Comparison of ENCODE assay signal across 8 mouse cellular contexts in genomic region chr8:105852146-105852729, GRCm38 (mm10). TPM values are rescaled to one million over a fixed set of nuclear protein-coding genes. Genes with fewer than 3 reads are reported as not detected.
A peak's percentile ranks its signal among the peaks of the same experiment; 100 is the strongest.
DNase-seq lines count a peak whose midpoint lies in the region; ATAC-seq and TF ChIP-seq lines count a peak whose summit lies in the region.

No protein-coding gene starts in this region.

- H3K9me3 ChIP-seq in lung, embryonic 15.5 days: no peaks in the 10 kb centered on the region
- H3K9me3 ChIP-seq in limb, embryonic 13.5 days: no peaks in the 10 kb centered on the region
- no peaks in the 10 kb centered on the region for H3K9me3 ChIP-seq in stomach, embryonic 14.5 days (ENCODE audit: control insufficient read depth, low read depth, low read length)

- ATAC-seq in lung, embryonic 15.5 days (ENCODE audit: borderline replicate concordance, extremely low read depth, low FRiP score, low TSS enrichment): no peak
- no peak for ATAC-seq in limb, embryonic 13.5 days (ENCODE audit: low FRiP score, low read depth)
- ATAC-seq in stomach, embryonic 14.5 days (ENCODE audit: insufficient number of reproducible peaks, insufficient read depth, low FRiP score, low read depth): no peak

- DNase-seq in cerebellum, adult 2 months: peak in 1 of 2 experiments; percentile 32
- DNase-seq in cerebellum, adult 18-20 months: no peak
- no peak for DNase-seq in lung, postnatal 10 days
- no peak for DNase-seq in urinary bladder, postnatal 10 days (ENCODE audit: low spot score)
- no peak for DNase-seq in ovary, postnatal 14 days (ENCODE audit: low spot score)

- H3K27me3 ChIP-seq in cerebellum, adult 2 months (ENCODE audit: control insufficient read depth, insufficient read depth, low read length): no peaks in the 10 kb centered on the region
- H3K27me3 ChIP-seq in lung, embryonic 15.5 days: no peaks in the 10 kb centered on the region
- no peaks in the 10 kb centered on the region for H3K27me3 ChIP-seq in limb, embryonic 13.5 days
- no peaks in the 10 kb centered on the region for H3K27me3 ChIP-seq in stomach, embryonic 14.5 days (ENCODE audit: control insufficient read depth, insufficient read depth, low read length)

- H3K4me3 ChIP-seq in cerebellum, adult 2 months (replicated peaks; ENCODE audit: insufficient read depth, low read depth, low read length): peak overlapping the region; percentile 69
- peak overlapping the region; percentile 75; the same call in 1 of the 2 replicates for H3K4me3 ChIP-seq in lung, embryonic 15.5 days
- peak overlapping the region; percentile 76; the same call in 1 of the 2 replicates for H3K4me3 ChIP-seq in limb, embryonic 13.5 days
- peak overlapping the region; percentile 53; the same call in 1 of the 2 replicates for H3K4me3 ChIP-seq in stomach, embryonic 14.5 days (ENCODE audit: low read depth, low read length)

- H3K36me3 ChIP-seq in lung, embryonic 15.5 days: peaks cover 22% of the 10 kb centered on the region
- H3K36me3 ChIP-seq in limb, embryonic 13.5 days: peaks cover 26% of the 10 kb centered on the region
- H3K36me3 ChIP-seq in stomach, embryonic 14.5 days (ENCODE audit: control insufficient read depth, insufficient read depth, low read length): peaks cover 12% of the 10 kb centered on the region

- H3K4me1 ChIP-seq in cerebellum, adult 2 months (ENCODE audit: control insufficient read depth, insufficient read depth, low read length): no peaks in the 10 kb centered on the region
- H3K4me1 ChIP-seq in lung, embryonic 15.5 days: peaks cover 25% of the 10 kb centered on the region
- peaks cover 27% of the 10 kb centered on the region for H3K4me1 ChIP-seq in limb, embryonic 13.5 days
- H3K4me1 ChIP-seq in stomach, embryonic 14.5 days (ENCODE audit: control insufficient read depth, insufficient read depth, low read length): peaks cover 19% of the 10 kb centered on the region

- no peak for TF ChIP-seq CTCF in cerebellum, adult 2 months (IDR thresholded peaks at IDR 0.05; ENCODE audit: borderline replicate concordance, insufficient read depth, low read depth, low read length)

- WGBS in cerebellum, adult 2 months: 81% methylated on average over 12 of the region's 12 CpGs
- WGBS in lung, embryonic 15.5 days: 78% methylated on average over 12 of the region's 12 CpGs
- 83% methylated on average over 12 of the region's 12 CpGs for WGBS in limb, embryonic 13.5 days
- 78% methylated on average over 12 of the region's 12 CpGs for WGBS in stomach, embryonic 14.5 days

- no peak overlapping the region for H3K9ac ChIP-seq in lung, embryonic 15.5 days
- no peak overlapping the region for H3K9ac ChIP-seq in limb, embryonic 13.5 days
- no peak overlapping the region for H3K9ac ChIP-seq in stomach, embryonic 14.5 days (replicated peaks; ENCODE audit: low read depth, low read length)

- TF ChIP-seq POLR2A in cerebellum, adult 2 months (IDR thresholded peaks at IDR 0.05; ENCODE audit: borderline replicate concordance, insufficient read depth, low read length): no peak

- peak overlapping the region; percentile 73; the same call in 1 of the 2 replicates for H3K4me2 ChIP-seq in lung, embryonic 15.5 days
- H3K4me2 ChIP-seq in limb, embryonic 13.5 days (replicated peaks): peak overlapping the region; percentile 70; the same call in 1 of the 2 replicates
- no peak overlapping the region for H3K4me2 ChIP-seq in stomach, embryonic 14.5 days (replicated peaks; ENCODE audit: low read depth, low read length)

- H3K27ac ChIP-seq in cerebellum, adult 2 months (ENCODE audit: insufficient read depth, low read length): no peak overlapping the region
- H3K27ac ChIP-seq in lung, embryonic 15.5 days: no peak overlapping the region
- no peak overlapping the region for H3K27ac ChIP-seq in limb, embryonic 13.5 days
- no peak overlapping the region for H3K27ac ChIP-seq in stomach, embryonic 14.5 days (ENCODE audit: low read length)

RNA-seq across cellular contexts. Expression of gene Cenpt, which starts 0.8 kb away (rescaled TPM):
- 27.8 and 30.8 TPM in 2 replicates for polyA plus RNA-seq in cerebellum, adult 2 months (2012; rRNA removed)
- polyA plus RNA-seq in lung, embryonic 15.5 days (2015; fragmentation: Nextera tagmentation; extraction: Ambion mirVana): 45.2 and 45.4 TPM in 2 replicates
- polyA plus RNA-seq in limb, embryonic 13.5 days (2015; fragmentation: Nextera tagmentation; extraction: Ambion mirVana): 52.1 and 54.6 TPM in 2 replicates
- 47.2 and 52.3 TPM in 2 replicates for polyA plus RNA-seq in stomach, embryonic 14.5 days (2014; fragmentation: Nextera tagmentation; extraction: Ambion mirVana)

RNA-seq across cellular contexts. Expression of gene Thap11, which starts 2.7 kb away (rescaled TPM):
- polyA plus RNA-seq in cerebellum, adult 2 months (2012; rRNA removed): 52.0 and 53.5 TPM in 2 replicates
- polyA plus RNA-seq in lung, embryonic 15.5 days (2015; fragmentation: Nextera tagmentation; extraction: Ambion mirVana): 67.9 and 68.2 TPM in 2 replicates
- 79.0 and 83.0 TPM in 2 replicates for polyA plus RNA-seq in limb, embryonic 13.5 days (2015; fragmentation: Nextera tagmentation; extraction: Ambion mirVana)
- 51.4 and 56.4 TPM in 2 replicates for polyA plus RNA-seq in stomach, embryonic 14.5 days (2014; fragmentation: Nextera tagmentation; extraction: Ambion mirVana)

RNA-seq across cellular contexts. Expression of gene Nutf2, which starts 8.1 kb away (rescaled TPM):
- polyA plus RNA-seq in cerebellum, adult 2 months (2012; rRNA removed): 104 and 111 TPM in 2 replicates
- polyA plus RNA-seq in lung, embryonic 15.5 days (2015; fragmentation: Nextera tagmentation; extraction: Ambion mirVana): 231 and 277 TPM in 2 replicates
- 253 and 274 TPM in 2 replicates for polyA plus RNA-seq in limb, embryonic 13.5 days (2015; fragmentation: Nextera tagmentation; extraction: Ambion mirVana)
- polyA plus RNA-seq in stomach, embryonic 14.5 days (2014; fragmentation: Nextera tagmentation; extraction: Ambion mirVana): 265 and 276 TPM in 2 replicates

RNA-seq across cellular contexts. Expression of gene Tsnaxip1, which starts 24.7 kb away (rescaled TPM):
- polyA plus RNA-seq in cerebellum, adult 2 months (2012; rRNA removed): 0.25 and 0.98 TPM in 2 replicates
- 1.3 and 1.5 TPM in 2 replicates for polyA plus RNA-seq in lung, embryonic 15.5 days (2015; fragmentation: Nextera tagmentation; extraction: Ambion mirVana)
- 0.20 and 0.27 TPM in 2 replicates for polyA plus RNA-seq in limb, embryonic 13.5 days (2015; fragmentation: Nextera tagmentation; extraction: Ambion mirVana)
- 0.30 TPM in 1 of 2 replicates, not detected in the other for polyA plus RNA-seq in stomach, embryonic 14.5 days (2014; fragmentation: Nextera tagmentation; extraction: Ambion mirVana)

RNA-seq across cellular contexts. Expression of gene Ranbp10, which starts 25.1 kb away (rescaled TPM):
- polyA plus RNA-seq in cerebellum, adult 2 months (2012; rRNA removed): 30.5 and 32.1 TPM in 2 replicates
- polyA plus RNA-seq in lung, embryonic 15.5 days (2015; fragmentation: Nextera tagmentation; extraction: Ambion mirVana): 9.9 and 12.0 TPM in 2 replicates
- 15.1 and 16.2 TPM in 2 replicates for polyA plus RNA-seq in limb, embryonic 13.5 days (2015; fragmentation: Nextera tagmentation; extraction: Ambion mirVana)
- polyA plus RNA-seq in stomach, embryonic 14.5 days (2014; fragmentation: Nextera tagmentation; extraction: Ambion mirVana): 15.0 and 18.4 TPM in 2 replicates
